Mouse (Mus musculus) megakaryocyte, embryonic 14.5 days (primary cell): ENCODE measurements around the gene Suco. TPM values are rescaled to one million over a fixed set of nuclear protein-coding genes. Genes with fewer than 3 reads are reported as not detected.

Experiments
- H3K27me3 ChIP-seq: replicated peaks from 2 replicates; pipeline ENCODE3; 2012; ENCODE audit warnings: inconsistent platforms
- H3K36me3 ChIP-seq: replicated peaks from 2 replicates; pipeline ENCODE3; 2012; ENCODE audit warnings: low read length, inconsistent platforms, mixed read lengths
- H3K4me1 ChIP-seq: 2 replicates; pipeline ENCODE4 v1.6.1; 2012; ENCODE audit warnings: inconsistent platforms
- H3K4me3 ChIP-seq: replicated peaks from 2 replicates; pipeline ENCODE3; 2012; ENCODE audit warnings: moderate library complexity, mild to moderate bottlenecking, inconsistent platforms
- H3K9me3 ChIP-seq: 2 replicates; pipeline ENCODE4 v1.6.1; 2012; ENCODE audit warnings: inconsistent platforms
- FLI1 ChIP-seq: IDR thresholded peaks from 2 replicates; pipeline ENCODE4 v1.6.1; 2012; ENCODE audit warnings: low read length, inconsistent platforms, mixed read lengths
- GATA1 ChIP-seq: IDR thresholded peaks from 3 replicates; pipeline ENCODE4 v1.6.1; 2012; ENCODE audit warnings: mixed read lengths, low read length, inconsistent platforms, borderline replicate concordance
- polyA plus RNA-seq: library from polyadenylated mRNA; stranded (reverse); fragments of >175 nt; gene quantifications from 2 replicates; pipeline ENCODE4 v1.2.3, GENCODE M21; 2012; ENCODE audit warnings: low replicate concordance; ENCODE audit not compliant: insufficient read depth

Suco gene
- polyA plus RNA-seq, 1 experiment: 1.1 TPM

- Histone ChIP-seq H3K4me1 (peaks cover 18% of the 10 kb centered on the region), H3K4me3 (peak overlapping the region; percentile 89), H3K27me3 (peaks cover 38% of the 10 kb centered on the region), H3K9me3 (no peaks in the 10 kb centered on the region), H3K36me3 (no peaks in the 10 kb centered on the region)
- TF ChIP-seq GATA1 (no peak), FLI1 (no peak)
These were observed 109.8 kb downstream of the Suco start for GRCm38 (mm10) chr1:161766656-161767055.

Other genes with a start within 250 kb of the Suco start
- 0.09 and 2.0 TPM in 2 replicates for gene Fasl, start 88.2 kb downstream of the Suco start, polyA plus RNA-seq
- 0.63 TPM in 1 of 2 replicates, not detected in the other for gene Pigc, start 92.5 kb upstream of the Suco start, polyA plus RNA-seq
- gene 4930558K02Rik, start 103.0 kb upstream of the Suco start, polyA plus RNA-seq: not detected in 2 replicates